Mouse (Mus musculus): ENCODE results near the gene Smg7. TPM values are rescaled to one million over a fixed set of nuclear protein-coding genes. Genes with fewer than 3 reads are reported as not detected.

The Smg7 gene
- total RNA-seq, 2 experiments from 2014 or later, result 21.0 to 24.8 TPM

Other genes with a start within 250 kb of the Smg7 start
- gene Apobec4, start 152.1 kb downstream of the Smg7 start, total RNA-seq (2015; ENCODE audit: low replicate concordance), result not detected in 2 replicates
- 0.51 TPM in 1 of 2 replicates, not detected in the other for gene Apobec4, start 152.1 kb downstream of the Smg7 start, total RNA-seq (2017; ENCODE audit: low replicate concordance)
- gene Rgl1, start 136.3 kb downstream of the Smg7 start, total RNA-seq (2015; ENCODE audit: low replicate concordance), result 5.8 and 13.6 TPM in 2 replicates
- 14.4 and 46.6 TPM in 2 replicates for gene Rgl1, start 136.3 kb downstream of the Smg7 start, total RNA-seq (2017; ENCODE audit: low replicate concordance)
- 170 and 173 TPM in 2 replicates for gene Arpc5, start 136.1 kb downstream of the Smg7 start, total RNA-seq (2015; ENCODE audit: low replicate concordance)
- 68.9 and 74.2 TPM in 2 replicates for gene Arpc5, start 136.1 kb downstream of the Smg7 start, total RNA-seq (2017; ENCODE audit: low replicate concordance)
- gene Ncf2, start 102.5 kb downstream of the Smg7 start, total RNA-seq (2015; ENCODE audit: low replicate concordance), result 40.0 and 42.4 TPM in 2 replicates
- gene Ncf2, start 102.5 kb downstream of the Smg7 start, total RNA-seq (2017; ENCODE audit: low replicate concordance), result 35.7 and 41.1 TPM in 2 replicates
- not detected in 2 replicates for gene Nmnat2, start 52.3 kb upstream of the Smg7 start, total RNA-seq (2015; ENCODE audit: low replicate concordance)
- gene Nmnat2, start 52.3 kb upstream of the Smg7 start, total RNA-seq (2017; ENCODE audit: low replicate concordance), result 0.14 TPM in 1 of 2 replicates, not detected in the other

Data from erythroblast, adult 5-6 weeks (primary cell).